Mouse (Mus musculus): Measurements from ENCODE around the gene Ckmt2. TPM values are rescaled to one million over a fixed set of nuclear protein-coding genes. Genes with fewer than 3 reads are reported as not detected.

The Ckmt2 gene
- total RNA-seq, 2 experiments from 2014 or later = 2,372 to 3,015 TPM

DNA sequence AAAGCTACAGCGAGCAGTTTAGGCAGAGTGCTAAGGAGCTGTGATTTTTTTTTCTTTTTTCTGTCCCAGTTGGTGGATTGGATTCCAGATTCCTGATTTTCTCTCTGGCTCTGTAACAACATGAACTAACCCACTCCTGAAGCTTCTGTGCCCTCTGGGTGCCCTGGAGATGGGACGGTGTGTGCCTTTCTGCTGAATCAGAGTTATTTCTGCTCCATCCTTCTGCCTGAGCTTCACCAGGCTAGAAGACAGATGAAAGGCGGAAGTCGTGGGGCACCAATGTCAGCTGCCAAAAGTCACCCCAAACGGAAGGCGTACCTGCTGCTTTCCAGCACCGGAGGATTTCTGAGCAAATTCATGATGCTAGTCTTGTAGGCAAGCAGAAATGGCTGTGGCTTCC lies 2.1 kb downstream of the Ckmt2 start:
- peak in 1 of 2 experiments; percentile 20 for DNase-seq
- intact Hi-C loops (cut with DNase I) = loop anchor here (5.0 kb wide), 1 partner anchor 67 kb away; the partner anchor contains the start of gene Zcchc9

DNA sequence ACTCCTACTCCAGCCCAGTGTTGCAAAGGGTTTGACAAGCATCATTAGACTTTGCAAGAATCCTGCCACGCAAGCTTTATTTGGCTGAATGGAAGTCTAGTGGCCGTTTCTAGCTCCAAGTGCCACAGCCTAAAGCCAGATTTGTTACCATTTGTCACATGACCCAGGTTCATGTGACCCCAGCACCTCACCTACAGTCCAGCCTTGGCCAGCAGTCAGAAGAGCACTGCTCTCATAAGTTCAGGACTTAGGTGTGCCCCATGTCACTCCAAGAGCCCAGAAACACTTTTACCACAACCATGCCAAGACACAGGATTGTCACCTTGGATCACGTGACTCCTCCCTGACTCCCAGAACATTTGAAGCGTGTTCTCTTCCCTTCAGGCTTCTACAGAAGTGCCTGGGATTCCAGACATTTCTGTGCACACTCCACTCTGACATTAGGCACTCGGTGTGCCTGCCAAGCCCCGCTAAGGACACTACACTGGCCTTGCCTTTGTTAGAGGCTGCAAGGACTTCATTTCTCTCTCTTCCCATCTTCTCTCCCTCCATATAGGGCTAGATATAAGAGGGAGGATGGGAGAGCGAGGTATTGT lies 2.9 kb downstream of the Ckmt2 start:
- intact Hi-C loops (cut with DNase I) = loop anchor here (5.0 kb wide), 1 partner anchor 67 kb away; the partner anchor contains the start of gene Zcchc9

DNA sequence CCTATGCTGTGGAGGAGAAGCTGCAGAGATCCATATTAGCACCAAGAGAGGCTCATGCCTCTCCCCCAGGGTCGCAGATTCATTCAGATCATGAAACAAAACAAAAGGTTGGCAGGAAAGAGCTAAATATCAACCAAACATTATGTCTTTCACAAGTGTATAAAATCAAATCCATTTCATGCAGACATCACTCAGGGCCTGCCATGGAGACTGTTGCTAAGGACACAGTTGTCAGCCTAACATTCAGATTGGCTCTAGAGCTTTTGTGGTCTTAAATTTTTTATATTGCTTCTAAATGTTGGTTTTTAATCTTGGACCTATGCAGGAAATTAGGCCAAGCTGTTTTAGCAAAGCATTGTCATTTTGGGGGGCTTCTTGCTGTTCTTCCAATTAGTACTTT lies 8.1 kb downstream of the Ckmt2 start:
- DNase-seq = no peak
- intact Hi-C loops (cut with DNase I) = no loop called here

More for the DNA sequence above, 2.9 kb downstream of the Ckmt2 start:
- DNase-seq = peak in 1 of 2 experiments; percentile 29

DNA sequence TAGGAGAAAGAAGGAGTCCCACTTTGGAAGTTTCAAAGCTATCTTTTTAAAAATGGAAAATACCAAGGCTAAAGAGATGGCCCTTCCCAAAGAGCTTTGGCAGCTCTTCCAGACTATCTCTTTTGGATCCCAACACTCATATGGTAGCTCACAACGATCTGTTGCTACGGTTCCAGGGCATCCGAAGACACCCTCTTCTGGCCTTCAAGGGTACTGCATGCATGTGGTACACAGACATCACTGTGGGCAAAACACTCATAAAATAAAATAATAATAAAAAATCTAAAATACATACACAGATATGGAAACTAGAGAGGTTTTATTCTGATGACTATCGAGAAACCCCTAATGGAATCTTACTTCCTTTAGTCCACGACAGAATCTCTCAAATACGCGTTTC lies 17.9 kb downstream of the Ckmt2 start:
- DNase-seq = no peak
- intact Hi-C loops (cut with DNase I) = no loop called here

DNA sequence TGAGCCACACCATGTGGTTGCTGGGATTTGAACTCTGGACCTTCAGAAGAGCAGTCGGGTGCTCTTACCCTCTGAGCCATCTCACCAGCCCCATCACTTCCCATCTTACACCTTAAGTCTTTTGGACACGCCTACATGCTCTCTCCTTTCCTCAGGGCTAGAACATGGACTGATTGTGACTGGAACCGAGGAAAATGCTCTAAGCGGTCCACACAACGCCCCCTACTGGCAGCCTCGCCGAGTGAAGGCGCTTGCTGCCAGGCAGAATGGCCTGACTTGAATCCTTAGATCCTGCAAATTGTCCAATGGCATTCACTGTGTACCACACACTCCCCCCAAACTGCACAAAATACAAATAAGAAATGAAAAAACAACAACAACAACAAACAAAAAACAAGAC lies 19.3 kb downstream of the Ckmt2 start:
- intact Hi-C loops (cut with DNase I) = no loop called here

DNA sequence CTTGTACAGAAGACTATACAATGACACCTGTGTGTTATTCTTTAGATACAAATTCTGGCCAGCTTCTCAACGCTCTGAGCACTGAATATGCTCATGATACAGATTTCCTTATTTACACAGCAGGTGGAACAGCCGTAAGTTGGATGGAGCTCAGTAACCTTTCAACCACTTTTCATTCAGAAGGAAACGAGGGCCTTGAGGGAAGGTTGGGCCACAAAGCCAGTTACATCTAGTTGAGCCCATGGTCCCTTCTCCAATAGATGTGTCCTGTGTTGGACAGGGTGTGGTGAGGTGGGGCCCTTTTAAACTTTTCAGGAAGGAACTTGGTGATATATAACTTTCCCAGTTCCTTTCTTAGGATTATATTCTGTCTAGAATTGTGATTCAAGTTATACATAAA lies 22.3 kb downstream of the Ckmt2 start:
- DNase-seq = no peak
- intact Hi-C loops (cut with DNase I) = no loop called here

More for the DNA sequence above, 19.3 kb downstream of the Ckmt2 start:
- no peak for DNase-seq

DNA sequence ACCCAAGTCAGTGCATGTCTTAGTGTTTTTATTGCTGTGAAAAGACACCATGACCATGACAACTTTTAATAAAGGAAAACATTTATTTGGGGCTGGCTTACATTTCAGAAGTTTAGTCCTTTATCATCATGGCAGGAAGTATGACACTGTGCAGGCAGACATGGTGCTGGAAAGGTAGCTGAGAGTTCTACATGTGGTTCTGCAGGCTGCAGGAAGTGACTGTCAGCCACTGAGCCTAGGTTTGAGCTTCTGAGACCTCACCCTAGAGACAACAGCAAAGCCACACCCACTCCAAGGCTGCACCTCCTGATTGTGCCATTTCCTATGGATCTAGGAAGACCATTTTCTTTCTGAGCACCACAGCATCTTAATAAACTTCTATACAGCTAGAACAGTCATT lies 48.8 kb downstream of the Ckmt2 start:
- no peak for DNase-seq
- intact Hi-C loops (cut with DNase I) = no loop called here

DNA sequence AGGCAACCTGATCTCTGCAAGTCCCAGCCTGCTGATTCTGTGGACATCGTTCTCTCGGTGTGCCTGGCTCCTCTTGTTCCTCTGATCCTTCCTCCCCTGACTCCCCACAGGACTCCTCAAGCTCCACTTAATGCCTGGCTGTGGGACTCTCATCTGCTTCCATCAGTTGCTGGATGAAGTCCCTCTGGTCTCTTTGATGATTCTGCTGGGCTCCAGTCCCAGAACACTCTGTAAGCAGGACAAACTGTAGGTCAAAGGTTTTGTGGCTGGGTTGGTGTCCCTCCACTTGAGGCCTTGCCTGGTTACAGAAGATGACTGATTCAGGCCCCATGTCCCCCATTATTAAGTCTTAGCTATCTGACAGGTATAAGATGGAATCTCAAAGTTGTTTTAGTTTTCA lies 50.6 kb downstream of the Ckmt2 start:
- intact Hi-C loops (cut with DNase I) = no loop called here
- DNase-seq = peak in 1 of 2 experiments; percentile 18

DNA sequence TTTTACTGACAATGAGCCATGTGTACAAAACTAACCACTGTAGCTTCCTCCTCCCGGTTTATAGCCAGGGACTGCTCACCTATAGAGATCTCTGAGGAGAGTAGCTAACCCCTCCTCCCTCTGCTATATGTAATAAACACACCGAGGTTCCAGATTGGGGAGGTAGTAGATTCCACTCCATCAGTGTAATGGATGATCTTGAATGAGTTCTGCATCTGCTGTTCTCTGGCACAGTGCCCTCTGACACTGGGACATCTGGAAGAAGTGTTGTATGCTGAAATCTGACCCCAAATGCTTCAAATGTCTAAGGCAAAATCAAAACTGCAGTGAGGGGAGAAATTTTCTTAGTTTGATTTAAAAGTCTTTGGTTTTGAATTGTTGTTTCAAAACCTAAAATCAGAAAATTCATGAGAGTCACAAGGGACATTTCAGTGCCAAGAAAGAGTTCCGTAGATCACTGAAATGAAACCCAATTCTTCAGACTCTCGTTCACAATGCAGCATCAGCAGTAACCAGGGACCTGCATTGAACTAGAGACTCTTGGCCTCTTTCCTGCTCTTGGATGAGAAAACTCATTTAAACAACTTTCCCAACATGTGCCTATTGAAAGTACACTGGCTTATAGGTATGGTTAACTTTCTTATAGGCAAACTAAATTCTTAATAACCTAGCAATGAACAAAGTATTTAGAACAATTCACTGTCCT lies 51.7 kb downstream of the Ckmt2 start:
- intact Hi-C loops (cut with DNase I) = no loop called here

DNA sequence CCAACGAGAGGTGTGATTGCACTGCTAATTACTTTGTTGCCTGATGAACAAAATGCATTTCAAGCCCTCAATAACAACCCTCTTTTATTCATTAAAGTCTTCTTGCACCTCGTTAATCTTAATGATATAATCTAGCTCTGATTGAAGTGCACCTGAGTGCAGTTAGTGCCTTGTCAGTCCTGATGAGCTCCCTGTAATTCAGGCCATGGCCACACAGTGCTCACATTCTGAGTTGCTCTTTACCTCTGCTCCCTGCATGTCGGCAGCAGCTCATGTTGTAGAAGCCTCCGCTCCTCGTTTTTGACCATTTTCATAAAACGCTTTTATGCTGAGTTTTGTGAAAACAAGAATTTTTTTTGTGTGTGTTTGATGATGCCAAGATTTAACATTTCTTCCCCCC lies 53.0 kb downstream of the Ckmt2 start:
- intact Hi-C loops (cut with DNase I) = no loop called here
- DNase-seq = no peak

More for the DNA sequence above, 51.7 kb downstream of the Ckmt2 start:
- peak; percentile 32 to 37 for DNase-seq

DNA sequence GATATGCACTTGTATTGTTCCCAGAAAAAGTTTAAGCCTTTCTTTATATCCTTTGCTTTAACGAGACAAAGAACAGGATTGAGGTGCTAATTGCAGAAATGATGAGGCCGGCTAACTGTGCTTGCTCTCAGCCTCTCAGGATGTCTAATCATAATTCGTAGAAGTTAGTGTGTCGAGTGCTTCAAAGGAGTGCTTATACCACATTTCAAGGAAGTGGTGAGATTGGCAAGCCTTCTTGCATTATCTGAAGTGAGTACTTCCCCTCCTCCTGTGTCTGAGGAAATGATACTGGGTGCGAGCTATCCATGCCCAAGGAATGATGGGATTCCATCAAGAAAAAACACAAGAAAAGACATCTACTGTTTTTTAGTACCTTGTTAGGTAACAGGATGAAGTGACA lies 62.0 kb downstream of the Ckmt2 start:
- intact Hi-C loops (cut with DNase I) = loop anchor here (5.0 kb wide), 1 partner anchor 523 kb away; no protein-coding TSS in a partner anchor

DNA sequence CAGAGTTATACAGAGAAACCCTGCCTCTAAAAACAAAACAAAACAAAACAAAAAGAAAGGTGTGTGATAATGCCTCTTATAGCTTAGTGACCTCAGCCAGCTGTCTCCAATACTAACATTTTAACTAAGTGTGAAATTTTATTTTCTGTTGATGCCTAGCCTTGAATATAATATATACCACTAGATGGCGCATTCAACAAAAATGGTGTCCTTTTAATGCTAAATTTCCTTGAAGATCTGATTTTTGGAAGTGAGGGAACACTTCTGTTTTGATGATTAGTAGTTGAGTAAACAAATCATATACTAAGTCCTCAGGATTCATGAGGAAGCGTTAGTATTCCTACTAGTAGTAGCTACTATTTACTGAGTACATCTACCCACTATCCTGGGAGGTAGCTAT lies 67.2 kb downstream of the Ckmt2 start:
- intact Hi-C loops (cut with DNase I) = loop anchor here (5.0 kb wide), 1 partner anchor 63 kb away; no protein-coding TSS in a partner anchor
- no peak for DNase-seq

More for the DNA sequence above, 62.0 kb downstream of the Ckmt2 start:
- DNase-seq = no peak

DNA sequence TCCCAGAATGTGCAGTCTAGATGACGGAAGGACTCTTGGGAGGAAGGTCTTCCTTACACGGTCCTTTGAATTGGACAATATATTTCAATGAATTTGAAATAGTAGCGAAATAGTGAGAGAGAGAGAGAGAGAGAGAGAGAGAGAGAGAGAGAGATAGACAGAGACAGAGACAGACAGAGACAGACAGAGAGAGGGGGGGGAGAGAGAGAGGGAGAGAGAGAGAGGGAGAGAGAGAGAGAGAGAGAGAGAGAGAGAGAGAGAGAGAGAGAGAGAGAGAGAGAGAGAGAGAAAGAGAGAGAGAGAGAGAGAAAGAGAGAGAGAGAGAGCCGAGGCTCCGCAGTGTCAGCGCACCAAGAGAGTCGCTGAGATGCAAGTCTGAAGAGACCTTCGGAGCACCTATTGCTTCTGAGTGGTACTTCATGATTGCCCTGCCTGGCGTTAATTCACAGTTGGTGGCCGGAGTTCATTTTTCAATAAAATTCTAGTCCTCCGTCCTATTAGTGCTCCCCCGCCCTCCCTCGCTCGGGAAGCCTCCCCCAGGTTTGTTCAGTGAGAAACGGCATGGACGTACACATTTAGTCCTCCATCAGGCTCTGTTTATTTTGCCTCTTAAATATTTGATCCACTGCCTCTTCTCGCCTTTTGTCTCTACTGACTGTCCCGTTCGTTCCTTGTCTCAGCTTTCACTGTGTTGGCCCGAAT lies 68.7 kb downstream of the Ckmt2 start:
- intact Hi-C loops (cut with DNase I) = loop anchor here (5.0 kb wide), 1 partner anchor 64 kb away; no protein-coding TSS in a partner anchor
- no peak for DNase-seq

DNA sequence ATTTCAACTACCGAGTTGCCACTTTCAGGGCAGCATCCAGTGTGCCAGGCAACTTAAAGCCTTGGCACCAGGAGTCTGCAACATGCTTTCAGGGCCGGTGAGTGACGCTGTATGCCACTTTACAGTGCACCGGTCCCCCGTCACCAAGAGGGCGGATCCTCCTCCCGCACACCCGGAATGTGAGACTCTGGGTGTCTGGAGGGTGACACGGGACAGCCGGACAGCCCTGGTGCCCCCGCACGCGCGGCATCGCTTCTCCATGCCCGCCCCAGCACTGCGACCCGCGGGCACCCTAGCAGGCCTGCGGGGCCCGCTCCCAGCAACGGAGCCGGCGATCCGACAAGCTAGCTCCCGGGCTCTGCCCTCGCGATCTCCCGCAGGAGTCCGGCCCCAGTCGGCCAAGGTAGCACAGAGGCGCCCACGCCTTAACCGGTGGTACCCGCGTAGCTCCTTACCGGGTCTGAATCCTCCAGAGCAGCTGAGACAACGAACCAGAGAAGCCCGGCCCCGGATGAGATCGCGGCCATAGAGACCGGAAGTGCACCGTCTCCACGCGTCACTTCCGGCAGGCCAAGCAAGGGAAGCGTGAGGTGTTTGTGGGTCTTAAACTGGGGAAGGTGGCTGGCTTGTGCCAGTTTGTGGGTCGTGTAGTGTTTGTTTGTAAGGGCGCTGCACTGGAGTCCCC lies 69.4 kb downstream of the Ckmt2 start, which contains the start of gene Zcchc9:
Zcchc9 (minus strand) TSS at position 551 of the 685 bp plus-strand sequence.
- peak; percentile 87 to 91 for DNase-seq
- intact Hi-C loops (cut with DNase I) = loop anchor here (5.0 kb wide), 1 partner anchor 65 kb away; no protein-coding TSS in a partner anchor

Other genes with a start within 250 kb of the Ckmt2 start
- gene Acot12, start 135.4 kb downstream of the Ckmt2 start, total RNA-seq (2021) = not detected
- 10 to 100 TPM; 14.4 to 16.0 TPM for gene Zcchc9, start 69.2 kb downstream of the Ckmt2 start, total RNA-seq (2021)

Data from heart, postnatal 36 days (tissue).